Mouse (Mus musculus): Measurements from ENCODE around the gene Gm10181. TPM values are rescaled to one million over a fixed set of nuclear protein-coding genes. Genes with fewer than 3 reads are reported as not detected.

Gm10181 gene
- polyA plus RNA-seq, 1 experiment from 2014 or later = not detected

Other genes starting within 250 kb of the Gm10181 start
- gene Herpud2, start 62.4 kb downstream of the Gm10181 start, polyA plus RNA-seq (2015; fragmentation: Nextera tagmentation; extraction: Ambion mirVana) = 23.4 and 30.4 TPM in 2 replicates
- gene Sept7, start 163.0 kb downstream of the Gm10181 start, polyA plus RNA-seq (2015; fragmentation: Nextera tagmentation; extraction: Ambion mirVana) = 259 and 261 TPM in 2 replicates

Measured in thymus, postnatal 0 days (tissue).